Mouse (Mus musculus): ENCODE data around the gene Ocrl.

DNA sequence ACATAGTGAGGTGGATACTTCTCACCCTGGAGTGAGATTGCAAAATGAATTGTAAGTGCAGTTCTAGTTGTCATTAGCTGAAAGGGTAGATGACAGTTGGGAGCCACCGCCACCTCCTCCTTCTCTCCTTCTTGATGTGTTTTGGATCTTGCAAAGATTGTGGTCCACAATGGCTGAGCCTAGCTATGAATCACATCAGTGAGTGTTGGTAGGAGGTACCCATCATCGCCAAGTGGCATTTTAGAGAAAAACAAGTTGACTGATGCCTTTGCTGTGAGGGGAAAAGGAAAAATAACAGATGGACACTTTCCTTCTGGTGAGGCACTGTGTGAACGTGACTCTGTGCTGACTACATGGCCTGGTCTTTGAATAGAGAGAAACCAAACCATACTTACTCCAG, 50.4 kb downstream of the Ocrl start:
- TF ChIP-seq CTCF (IDR thresholded peaks at IDR 0.05; ENCODE audit: borderline replicate concordance, insufficient read depth, low read length): no peak
- TF ChIP-seq POLR2A (IDR thresholded peaks at IDR 0.05; ENCODE audit: low read depth, low read length): no peak

All from embryonic fibroblast, embryonic 13.5 days (primary cell).